Mouse (Mus musculus) forelimb bud, embryonic 11.5 days (tissue): ENCODE measurements around the gene Glo1.

Experiments
- DNase-seq: peaks from one replicate; pipeline ENCODE4 v3.0.0-alpha.2; 2012; ENCODE audit warnings: low read depth, low spot score

Glo1 gene

GRCm38 (mm10) chr17:30612075-30612859 lies 14.4 kb downstream of the Glo1 start:
- peak; percentile 98 for DNase-seq

- no peak for DNase-seq
These were observed 15.2 kb downstream of the Glo1 start for GRCm38 (mm10) chr17:30611221-30612074.

GRCm38 (mm10) chr17:30610739-30611138 lies 15.9 kb downstream of the Glo1 start:
- DNase-seq, result no peak

- DNase-seq, result no peak
These were observed 16.7 kb downstream of the Glo1 start for GRCm38 (mm10) chr17:30609980-30610307.

- DNase-seq, result no peak
These were observed 17.2 kb downstream of the Glo1 start for GRCm38 (mm10) chr17:30609305-30609979.

- DNase-seq, result no peak
These were observed 18.7 kb downstream of the Glo1 start for GRCm38 (mm10) chr17:30607909-30608495.

- DNase-seq, result no peak
These were observed 19.3 kb downstream of the Glo1 start for GRCm38 (mm10) chr17:30607330-30607729.

- no peak for DNase-seq
These were observed 20.0 kb downstream of the Glo1 start for GRCm38 (mm10) chr17:30606634-30607081.

- DNase-seq, result no peak
These were observed 20.5 kb downstream of the Glo1 start for GRCm38 (mm10) chr17:30606206-30606605.

GRCm38 (mm10) chr17:30605001-30605400 lies 21.7 kb downstream of the Glo1 start:
- DNase-seq, result no peak

- no peak for DNase-seq
These were observed 22.4 kb downstream of the Glo1 start for GRCm38 (mm10) chr17:30604296-30604695.

GRCm38 (mm10) chr17:30602175-30602574 lies 24.5 kb downstream of the Glo1 start:
- DNase-seq, result no peak

- no peak for DNase-seq
These were observed 28.4 kb downstream of the Glo1 start for GRCm38 (mm10) chr17:30598300-30598699.

GRCm38 (mm10) chr17:30597786-30598185 lies 28.9 kb downstream of the Glo1 start:
- DNase-seq, result no peak

GRCm38 (mm10) chr17:30594846-30595245 lies 31.8 kb downstream of the Glo1 start:
- no peak for DNase-seq

- no peak for DNase-seq
These were observed 32.3 kb downstream of the Glo1 start for GRCm38 (mm10) chr17:30594407-30594806.

- peak; percentile 76 for DNase-seq
These were observed 36.1 kb downstream of the Glo1 start for GRCm38 (mm10) chr17:30590417-30591198.

GRCm38 (mm10) chr17:30583258-30584001 lies 43.2 kb downstream of the Glo1 start:
- DNase-seq, result no peak

- no peak for DNase-seq
These were observed 44.4 kb downstream of the Glo1 start for GRCm38 (mm10) chr17:30582313-30582712.

GRCm38 (mm10) chr17:30581201-30581600 lies 45.5 kb downstream of the Glo1 start:
- DNase-seq, result no peak
